Mouse (Mus musculus) hindbrain, postnatal 0 days (tissue): ENCODE measurements around the gene Mink1. TPM values are rescaled to one million over a fixed set of nuclear protein-coding genes. Genes with fewer than 3 reads are reported as not detected.

Experiments
- ATAC-seq: fragments of 200-750 bp; cut with Nextera tagmentation; 2 replicates; pipeline ENCODE4 v1.8.0; 2017; ENCODE audit warnings: mild to moderate bottlenecking, moderate TSS enrichment, moderate library complexity
- DNase-seq: peaks from one replicate; pipeline ENCODE4 v3.0.0-alpha.2; 2015; ENCODE audit warnings: low spot score
- H3K27ac ChIP-seq: fragments of 300-500 bp; sonication (generic); 2 replicates; pipeline ENCODE4 v1.5.1; 2014; ENCODE audit warnings: mild to moderate bottlenecking
- H3K27me3 ChIP-seq: fragments of 300-500 bp; sonication (generic); 2 replicates; pipeline ENCODE4 v1.6.1; 2014; ENCODE audit warnings: low read length, mixed read lengths; ENCODE audit not compliant: insufficient read depth
- H3K36me3 ChIP-seq: fragments of 300-500 bp; sonication (generic); 2 replicates; pipeline ENCODE4 v1.6.1; 2014; ENCODE audit warnings: low read length, mixed read lengths; ENCODE audit not compliant: insufficient read depth
- H3K4me1 ChIP-seq: fragments of 300-500 bp; sonication (generic); 2 replicates; pipeline ENCODE4 v1.6.1; 2014; ENCODE audit warnings: antibody characterized with exemption, low read length, mixed read lengths; ENCODE audit not compliant: insufficient read depth
- H3K4me2 ChIP-seq: fragments of 300-500 bp; sonication (generic); 2 replicates; pipeline ENCODE4 v1.6.1; 2014; ENCODE audit warnings: low read depth, mild to moderate bottlenecking, low read length, moderate library complexity, mixed read lengths
- H3K4me3 ChIP-seq: fragments of 300-500 bp; sonication (generic); 2 replicates; pipeline ENCODE4 v1.5.1; 2014; ENCODE audit warnings: low read length
- H3K9ac ChIP-seq: fragments of 300-500 bp; sonication (generic); replicated peaks from 2 replicates; pipeline ENCODE4 v1.6.1; 2014; ENCODE audit warnings: mild to moderate bottlenecking, low read length, moderate library complexity, mixed read lengths
- H3K9me3 ChIP-seq: fragments of 300-500 bp; sonication (generic); 2 replicates; pipeline ENCODE4 v1.6.1; 2016; ENCODE audit warnings: low read length, mixed read lengths
- CTCF ChIP-seq: IDR thresholded peaks from 2 replicates; pipeline ENCODE4 v1.5.1; 2016; ENCODE audit warnings: antibody characterized with exemption, control low read depth, low read depth
- WGBS: fragments of 180-500 bp; shearing (Covaris S2); extraction: QIAGEN DNeasy Blood & Tissue Kit; methylation state at CpG from one replicate; pipeline ENCODE4 v1.1.7; 2014; 5-methylcytosine and 5-hydroxymethylcytosine counted together
- polyA plus RNA-seq: library from polyadenylated mRNA; unstranded; fragments of >200 nt; fragmentation: Nextera tagmentation; extraction: Ambion mirVana; gene quantifications from 2 replicates; pipeline ENCODE4 v1.2.1, GENCODE M21; 2015
- total RNA-seq: library from RNA; depleted of rRNA; stranded (reverse); fragments of >200 nt; gene quantifications from 2 replicates; pipeline ENCODE4 v1.2.3, GENCODE M21; 2014

Mink1 gene
- total and polyA plus RNA-seq, 2 experiments from 2014 or later = 13.6 to 73.3 TPM

DNA sequence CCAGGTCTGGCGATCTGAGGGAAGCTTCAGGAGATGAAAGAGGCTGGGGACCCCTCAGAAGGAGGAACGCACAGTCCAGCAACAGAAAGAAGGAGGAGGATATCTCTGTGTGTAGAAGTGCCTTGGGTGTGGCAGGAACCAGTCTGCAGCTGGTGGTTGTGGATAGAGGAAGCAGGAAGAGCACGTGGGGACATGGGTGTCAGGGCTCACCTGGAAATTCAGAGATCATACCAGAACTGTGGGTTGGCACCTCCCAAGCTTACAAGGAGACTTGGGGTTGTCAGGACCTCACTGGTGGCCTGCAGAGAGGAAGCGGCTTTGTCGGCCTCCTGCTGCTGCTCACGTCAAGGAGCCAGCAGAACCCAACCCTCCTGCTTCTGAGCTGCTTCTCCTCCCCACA, 34.6 kb downstream of the Mink1 start:
- Histone ChIP-seq H3K27ac (no peak overlapping the region), H3K36me3 (peaks cover 27% of the 10 kb centered on the region), H3K9ac (no peak overlapping the region), H3K9me3 (no peaks in the 10 kb centered on the region), H3K4me3 (no peak overlapping the region), H3K4me1 (no peaks in the 10 kb centered on the region), H3K4me2 (no peak overlapping the region), H3K27me3 (no peaks in the 10 kb centered on the region)
- WGBS = 82% methylated on average over 6 of the region's 6 CpGs
- DNase-seq (no peak), ATAC-seq (no peak)
- no peak for TF ChIP-seq CTCF

DNA sequence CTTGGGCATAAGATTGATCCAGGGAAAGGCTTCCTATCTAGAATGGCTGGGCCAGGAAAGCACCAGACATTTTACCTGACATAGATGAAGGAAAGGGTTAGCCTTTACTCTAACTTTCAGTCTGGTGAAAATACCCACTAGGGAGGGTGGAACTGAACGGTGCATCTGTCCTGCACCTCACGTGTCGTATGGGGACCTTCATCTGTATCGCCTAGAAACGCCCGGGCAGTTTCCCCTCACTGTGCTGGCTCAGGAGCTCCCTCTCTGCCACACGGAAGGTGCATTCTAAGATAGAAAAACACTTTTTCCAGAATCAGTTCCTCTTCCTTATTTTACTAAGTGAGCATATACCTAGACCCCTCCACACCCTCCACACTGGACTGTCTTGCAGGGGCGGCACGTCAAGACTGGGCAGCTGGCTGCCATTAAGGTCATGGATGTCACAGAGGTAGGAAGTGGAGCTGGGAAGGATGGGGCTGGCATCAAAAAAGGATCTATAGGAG, 35.8 kb downstream of the Mink1 start:
- Histone ChIP-seq H3K9me3 (no peaks in the 10 kb centered on the region), H3K27ac (no peak overlapping the region), H3K4me1 (no peaks in the 10 kb centered on the region), H3K9ac (no peak overlapping the region), H3K4me2 (no peak overlapping the region), H3K27me3 (no peaks in the 10 kb centered on the region), H3K36me3 (peaks cover 31% of the 10 kb centered on the region), H3K4me3 (no peak overlapping the region)
- 82% methylated on average over 9 of the region's 9 CpGs for WGBS
- TF ChIP-seq CTCF = no peak
- ATAC-seq = no peak
- no peak for DNase-seq

DNA sequence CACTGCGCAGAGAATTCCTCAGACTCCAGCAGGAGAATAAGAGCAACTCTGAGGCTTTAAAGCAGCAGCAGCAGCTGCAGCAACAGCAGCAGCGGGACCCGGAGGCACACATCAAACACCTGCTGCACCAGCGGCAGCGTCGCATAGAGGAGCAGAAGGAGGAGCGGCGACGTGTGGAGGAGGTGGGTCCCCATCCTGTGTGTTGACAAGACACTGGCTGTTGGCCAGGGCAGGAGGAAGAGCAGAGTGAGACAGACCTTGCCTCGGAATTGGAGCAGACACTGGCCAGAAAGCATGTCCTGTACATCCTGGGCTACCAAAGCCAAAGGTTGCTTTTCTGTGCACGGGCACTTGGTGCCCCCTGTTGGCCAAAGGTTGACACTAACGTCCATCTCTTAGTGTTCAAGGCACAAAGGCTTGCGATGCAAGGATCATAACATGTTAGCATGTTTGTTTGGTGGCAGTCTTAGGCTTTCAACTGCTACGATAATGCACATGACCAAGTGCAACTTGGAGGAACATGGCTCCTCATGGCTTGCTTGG, 42.4 kb downstream of the Mink1 start:
- H3K4me3 ChIP-seq = no peak overlapping the region
- H3K27me3 ChIP-seq = no peaks in the 10 kb centered on the region
- WGBS = 50% methylated on average over 14 of the region's 14 CpGs
- H3K36me3 ChIP-seq = peaks cover 65% of the 10 kb centered on the region
- DNase-seq (peak; percentile 88), ATAC-seq (peak; percentile 62)
- no peak overlapping the region for H3K27ac ChIP-seq
- TF ChIP-seq CTCF = peak; percentile 97
- no peaks in the 10 kb centered on the region for H3K9me3 ChIP-seq
- H3K4me1 ChIP-seq = no peaks in the 10 kb centered on the region
- H3K9ac ChIP-seq = no peak overlapping the region
- no peak overlapping the region for H3K4me2 ChIP-seq

DNA sequence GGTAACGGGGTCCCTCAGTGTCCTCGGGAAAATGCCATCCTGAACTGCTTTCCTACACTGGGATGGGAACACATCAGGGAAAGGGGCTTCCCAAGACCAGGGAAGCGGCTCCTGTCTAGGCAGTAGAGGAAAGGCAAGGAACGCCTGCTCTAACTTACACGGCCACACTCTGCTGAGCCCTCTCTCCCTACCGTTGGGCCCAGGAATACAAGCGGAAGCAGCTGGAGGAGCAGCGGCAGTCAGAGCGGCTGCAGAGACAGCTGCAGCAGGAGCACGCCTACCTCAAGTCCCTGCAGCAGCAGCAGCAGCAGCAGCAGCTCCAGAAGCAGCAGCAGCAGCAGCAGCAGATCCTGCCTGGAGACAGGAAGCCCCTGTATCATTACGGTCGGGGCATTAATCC, 44.0 kb downstream of the Mink1 start:
- DNase-seq (no peak), ATAC-seq (no peak)
- Histone ChIP-seq H3K9ac (no peak overlapping the region), H3K4me1 (no peaks in the 10 kb centered on the region), H3K4me2 (no peak overlapping the region), H3K36me3 (peaks cover 71% of the 10 kb centered on the region), H3K27me3 (no peaks in the 10 kb centered on the region), H3K9me3 (no peaks in the 10 kb centered on the region), H3K4me3 (no peak overlapping the region), H3K27ac (no peak overlapping the region)
- no peak for TF ChIP-seq CTCF
- 73% methylated on average over 12 of the region's 12 CpGs for WGBS

DNA sequence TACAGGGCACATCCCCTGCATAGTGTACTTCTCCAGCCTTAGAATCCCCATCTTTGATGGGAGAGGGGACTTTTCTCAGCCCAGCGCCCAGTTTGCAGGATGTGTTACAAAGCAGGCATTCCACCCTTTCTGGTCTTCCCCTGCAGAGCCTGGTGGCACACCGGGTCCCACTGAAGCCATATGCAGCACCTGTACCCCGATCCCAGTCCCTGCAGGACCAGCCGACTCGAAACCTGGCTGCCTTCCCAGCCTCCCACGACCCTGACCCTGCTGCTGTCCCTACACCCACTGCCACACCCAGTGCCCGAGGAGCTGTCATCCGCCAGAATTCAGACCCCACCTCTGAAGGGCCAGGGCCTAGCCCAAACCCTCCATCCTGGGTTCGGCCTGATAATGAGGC, 44.9 kb downstream of the Mink1 start:
- Histone ChIP-seq H3K4me1 (no peaks in the 10 kb centered on the region), H3K36me3 (peaks cover 72% of the 10 kb centered on the region), H3K9me3 (no peaks in the 10 kb centered on the region), H3K27ac (no peak overlapping the region), H3K4me2 (no peak overlapping the region), H3K9ac (no peak overlapping the region), H3K27me3 (no peaks in the 10 kb centered on the region), H3K4me3 (no peak overlapping the region)
- ATAC-seq (no peak), DNase-seq (no peak)
- no peak for TF ChIP-seq CTCF
- WGBS = 92% methylated on average over 9 of the region's 9 CpGs

DNA sequence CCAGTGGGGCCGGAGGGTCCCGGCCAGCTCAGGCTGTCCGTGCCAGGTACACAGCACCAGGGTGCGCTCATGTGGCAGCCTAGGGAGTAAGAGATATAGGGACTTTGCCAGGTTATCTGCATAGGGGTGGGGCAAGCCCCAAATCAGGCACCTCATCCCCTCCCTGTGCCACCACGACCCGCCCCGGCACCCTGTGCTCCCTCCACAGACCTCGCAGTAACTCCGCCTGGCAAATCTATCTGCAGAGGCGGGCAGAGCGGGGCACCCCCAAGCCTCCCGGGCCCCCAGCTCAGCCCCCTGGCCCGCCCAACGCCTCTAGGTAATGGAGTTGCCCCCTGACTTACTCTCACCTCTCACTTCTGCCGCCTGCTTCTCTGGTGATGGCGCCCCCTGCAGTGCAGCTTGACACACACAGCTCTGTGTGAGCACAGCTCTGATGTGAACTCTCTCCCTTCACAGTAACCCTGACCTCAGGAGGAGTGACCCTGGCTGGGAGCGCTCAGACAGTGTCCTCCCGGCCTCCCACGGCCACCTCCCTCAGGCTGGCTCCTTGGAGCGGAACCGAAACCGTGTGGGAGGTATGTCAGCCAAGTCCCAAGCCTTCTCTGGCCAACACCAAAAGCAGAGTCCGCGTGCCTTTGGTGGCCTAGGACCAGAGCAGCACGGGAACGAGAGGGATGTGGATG, 45.8 kb downstream of the Mink1 start:
- no peak for ATAC-seq
- peaks cover 76% of the 10 kb centered on the region for H3K36me3 ChIP-seq
- H3K4me3 ChIP-seq = no peak overlapping the region

DNA sequence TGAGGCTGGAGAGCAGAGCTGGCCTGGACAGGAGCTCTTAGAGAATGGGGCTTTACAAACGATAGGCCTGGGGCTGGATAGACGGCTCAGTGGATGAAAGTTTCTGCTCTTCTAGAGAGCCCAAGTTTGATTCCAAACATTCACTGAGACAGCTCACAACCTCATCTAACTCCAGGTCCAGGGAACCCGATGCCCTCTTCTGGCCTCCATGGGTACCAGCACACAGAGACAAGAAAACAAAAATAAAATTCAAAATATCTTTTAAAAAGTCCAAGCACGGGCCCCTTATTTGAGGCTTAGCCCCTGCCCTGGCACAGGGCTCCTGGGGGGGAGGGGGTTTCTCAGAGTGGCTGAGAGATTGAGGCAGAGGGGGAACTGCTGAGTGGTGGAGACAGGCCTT, 48.1 kb downstream of the Mink1 start:
- no peak for ATAC-seq
- no peaks in the 10 kb centered on the region for H3K27me3 ChIP-seq
- H3K4me2 ChIP-seq = no peak overlapping the region
- WGBS = 80% methylated on average over 4 of the region's 4 CpGs
- peak; percentile 37 for TF ChIP-seq CTCF
- peak; percentile 10 for DNase-seq
- H3K36me3 ChIP-seq = peaks cover 58% of the 10 kb centered on the region
- H3K27ac ChIP-seq = no peak overlapping the region
- H3K9ac ChIP-seq = no peak overlapping the region
- H3K4me3 ChIP-seq = no peak overlapping the region
- H3K4me1 ChIP-seq = peaks cover 6% of the 10 kb centered on the region
- no peaks in the 10 kb centered on the region for H3K9me3 ChIP-seq

More for the DNA sequence above, 45.8 kb downstream of the Mink1 start:
- Histone ChIP-seq H3K27me3 (no peaks in the 10 kb centered on the region), H3K9me3 (no peaks in the 10 kb centered on the region), H3K4me2 (no peak overlapping the region), H3K9ac (no peak overlapping the region), H3K4me1 (no peaks in the 10 kb centered on the region), H3K27ac (no peak overlapping the region)
- TF ChIP-seq CTCF = peak; percentile 49
- DNase-seq = peak; percentile 34
- 84% methylated on average over 26 of the region's 26 CpGs for WGBS
